Mouse (Mus musculus) testis, adult 2 months (tissue): ENCODE measurements around the gene Gm10799.

Experiments
- CTCF ChIP-seq: fragments of 200-500 bp; IDR thresholded peaks from 2 replicates; pipeline ENCODE4 v1.5.1; 2012; ENCODE audit warnings: low read depth, mild to moderate bottlenecking, inconsistent platforms, low read length, moderate library complexity; ENCODE audit not compliant: control insufficient read depth, insufficient read depth, insufficient replicate concordance
- POLR2A ChIP-seq: fragments of 200-500 bp; IDR thresholded peaks from 2 replicates; pipeline ENCODE4 v1.6.1; 2012; ENCODE audit warnings: low read depth, mild to moderate bottlenecking, inconsistent platforms, low read length, moderate library complexity; ENCODE audit not compliant: control insufficient read depth

- TF ChIP-seq POLR2A, result no peak
- no peak for TF ChIP-seq CTCF
These were observed 25.0 kb upstream of the Gm10799 start for GRCm38 (mm10) chr2:104093305-104093704.
